Mouse (Mus musculus): ENCODE results near the gene Olfr315.
"Not testable (repeated sequence)": the region's sequence is repeated elsewhere in the genome, so short reads cannot be mapped to it uniquely, and the experiment has no call there.

Olfr315 gene

GRCm38 (mm10) chr11:58772888-58773287, at the start of gene Olfr315:
TSS of gene Olfr315 (plus strand) at chr11:58773188.
- DNase-seq (ENCODE audit: low spot score in 2 of 2): no peak

GRCm38 (mm10) chr11:58723914-58724313, 49.1 kb upstream of the Olfr315 start, which contains the start of gene Olfr318:
TSS of gene Olfr318 (minus strand) at chr11:58724014.
- DNase-seq (ENCODE audit: low spot score in 2 of 2): no peak

- DNase-seq (ENCODE audit: low spot score in 2 of 2): not testable (repeated sequence)
Measured at GRCm38 (mm10) chr11:58727896-58728650, 44.9 kb upstream of the Olfr315 start.

- DNase-seq (ENCODE audit: low spot score in 2 of 2): peak; percentile 16 to 42
Measured at GRCm38 (mm10) chr11:58733372-58733771, 39.6 kb upstream of the Olfr315 start.

- no peak for DNase-seq (ENCODE audit: low spot score in 2 of 2)
Measured at GRCm38 (mm10) chr11:58738792-58739262, 34.2 kb upstream of the Olfr315 start, which contains the start of gene Olfr317. TSS of gene Olfr317 (minus strand) at chr11:58739212.

- DNase-seq (ENCODE audit: low spot score in 2 of 2): peak; percentile 12 to 44
Measured at GRCm38 (mm10) chr11:58751096-58751495, 21.9 kb upstream of the Olfr315 start.

- no peak for DNase-seq (ENCODE audit: low spot score in 2 of 2)
Measured at GRCm38 (mm10) chr11:58752434-58752833, 20.6 kb upstream of the Olfr315 start, which contains the start of gene Olfr316. TSS of gene Olfr316 (plus strand) at chr11:58752734.

- DNase-seq (ENCODE audit: low spot score in 2 of 2): no peak
Measured at GRCm38 (mm10) chr11:58782480-58783089, 9.6 kb downstream of the Olfr315 start, which contains the start of gene Olfr314. TSS of gene Olfr314 (plus strand) at chr11:58782952.

- no peak for DNase-seq (ENCODE audit: low spot score in 2 of 2)
Measured at GRCm38 (mm10) chr11:58784182-58784581, 11.2 kb downstream of the Olfr315 start.

GRCm38 (mm10) chr11:58787651-58788050, 14.7 kb downstream of the Olfr315 start:
- DNase-seq (ENCODE audit: low spot score in 2 of 2): no peak

GRCm38 (mm10) chr11:58788346-58788745, 15.4 kb downstream of the Olfr315 start:
- no peak for DNase-seq (ENCODE audit: low spot score in 2 of 2)

- no peak for DNase-seq (ENCODE audit: low spot score in 2 of 2)
Measured at GRCm38 (mm10) chr11:58789532-58789931, 16.5 kb downstream of the Olfr315 start.

GRCm38 (mm10) chr11:58790053-58790452, 17.1 kb downstream of the Olfr315 start:
- no peak for DNase-seq (ENCODE audit: low spot score in 2 of 2)

- no peak for DNase-seq (ENCODE audit: low spot score in 2 of 2)
Measured at GRCm38 (mm10) chr11:58790646-58791045, 17.7 kb downstream of the Olfr315 start.

GRCm38 (mm10) chr11:58795856-58796255, 22.9 kb downstream of the Olfr315 start:
- DNase-seq (ENCODE audit: low spot score in 2 of 2): no peak

GRCm38 (mm10) chr11:58796850-58797249, 23.9 kb downstream of the Olfr315 start:
- peak; percentile 26 to 47 for DNase-seq (ENCODE audit: low spot score in 2 of 2)

GRCm38 (mm10) chr11:58799747-58800146, 26.8 kb downstream of the Olfr315 start:
- DNase-seq (ENCODE audit: low spot score in 2 of 2): no peak

- no peak for DNase-seq (ENCODE audit: low spot score in 2 of 2)
Measured at GRCm38 (mm10) chr11:58801558-58802228, 28.7 kb downstream of the Olfr315 start, which contains the start of gene Fam183b. TSS of gene Fam183b (minus strand) at chr11:58801960.

GRCm38 (mm10) chr11:58803871-58804270, 30.9 kb downstream of the Olfr315 start:
- no peak for DNase-seq (ENCODE audit: low spot score in 2 of 2)

GRCm38 (mm10) chr11:58804393-58804792, 31.4 kb downstream of the Olfr315 start:
- DNase-seq (ENCODE audit: low spot score in 2 of 2): no peak

GRCm38 (mm10) chr11:58812001-58812400, 39.0 kb downstream of the Olfr315 start:
- no peak for DNase-seq (ENCODE audit: low spot score in 2 of 2)

- DNase-seq (ENCODE audit: low spot score in 2 of 2): not testable (repeated sequence)
Measured at GRCm38 (mm10) chr11:58814700-58815099, 41.7 kb downstream of the Olfr315 start, which contains the start of gene Olfr313. TSS of gene Olfr313 (plus strand) at chr11:58815000.
